Mouse (Mus musculus): ENCODE measurements around the gene Tcn2.
"Not testable (repeated sequence)": the region's sequence is repeated elsewhere in the genome, so short reads cannot be mapped to it uniquely, and the experiment has no call there.

Tcn2 gene

DNA sequence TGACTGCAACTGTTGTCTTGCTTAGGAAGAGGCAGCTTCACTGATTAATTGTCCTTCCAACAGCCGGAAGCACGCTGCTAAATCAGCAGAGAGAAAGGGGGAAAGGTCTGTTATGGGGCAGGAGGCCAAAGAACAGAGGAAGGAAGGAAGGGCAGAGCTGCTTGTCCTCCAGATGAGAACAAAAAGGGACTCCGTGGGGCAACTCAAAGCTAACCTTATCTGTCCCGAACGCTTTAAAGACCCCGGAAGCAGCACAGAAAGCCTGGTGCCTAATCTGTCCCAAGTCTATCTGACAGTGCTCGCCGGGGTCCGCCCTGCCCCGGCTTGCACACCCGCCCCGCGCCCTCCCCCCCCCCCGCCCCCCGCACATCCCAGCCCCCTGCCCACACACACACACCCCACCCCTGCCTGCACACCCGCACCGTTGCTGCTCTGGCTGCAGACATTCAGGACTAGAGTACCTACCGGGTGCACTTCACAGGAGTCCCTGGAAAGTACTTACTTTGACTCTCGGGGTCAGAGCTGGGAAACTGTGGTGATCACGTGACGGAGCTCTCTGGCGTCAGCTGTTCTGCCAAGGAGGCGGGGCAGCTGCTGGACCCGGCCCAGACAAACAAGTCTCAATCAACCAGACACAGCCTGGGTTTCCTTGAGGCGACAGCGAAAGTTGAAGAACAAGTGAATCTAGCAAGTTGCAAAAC is at the start of gene Tcn2:
Tcn2 (minus strand) TSS at position 649 of the 701 bp plus-strand sequence.
- DNase-seq (ENCODE audit: low spot score): peak; percentile 74

GRCm38 (mm10) chr11:3981536-3981935 is 49.6 kb upstream of the Tcn2 start:
- no peak for DNase-seq (ENCODE audit: low spot score)

DNA sequence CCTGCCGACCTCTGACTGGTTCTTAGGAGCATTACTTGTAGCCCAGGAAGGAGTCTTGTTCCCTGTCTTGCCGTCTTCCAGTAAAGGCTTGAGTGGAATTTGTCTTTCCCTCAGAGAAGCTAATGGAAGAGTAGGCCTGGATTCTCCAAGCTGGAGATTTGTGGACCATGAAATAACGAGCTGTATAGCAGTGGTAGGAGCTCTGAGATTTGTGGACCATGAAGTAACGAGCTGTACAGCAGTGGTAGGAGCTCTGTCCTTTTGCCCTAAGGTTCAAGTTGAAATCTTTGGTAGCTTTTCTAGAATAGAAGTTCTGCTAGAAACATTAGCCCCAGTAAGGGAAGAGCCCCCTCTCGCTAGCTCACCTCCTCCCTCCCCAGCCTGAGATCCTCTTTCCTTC is 46.5 kb upstream of the Tcn2 start:
- DNase-seq (ENCODE audit: low spot score): no peak

DNA sequence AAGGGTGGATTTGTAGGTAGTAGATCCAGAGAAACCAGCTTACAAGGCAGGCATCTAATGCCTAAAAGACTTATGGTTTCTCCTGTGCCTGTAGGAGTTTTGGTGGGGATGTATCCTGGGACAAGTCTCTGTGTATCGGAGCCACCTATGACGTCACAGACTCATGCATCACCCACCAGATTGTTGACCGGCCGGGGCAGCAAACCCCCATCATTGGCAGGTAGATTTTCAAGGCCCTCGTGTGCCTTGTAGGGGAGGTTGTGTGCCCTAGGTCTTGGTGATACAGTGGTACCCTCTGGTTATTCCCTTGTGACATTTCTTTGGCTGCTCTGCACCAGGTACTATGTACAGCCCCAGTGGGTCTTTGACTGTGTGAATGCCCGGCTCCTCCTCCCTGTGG is 44.7 kb upstream of the Tcn2 start, which contains the start of gene 4930556J24Rik:
4930556J24Rik (minus strand) TSS at position 101 of the 400 bp plus-strand sequence.
- no peak for DNase-seq (ENCODE audit: low spot score)

DNA sequence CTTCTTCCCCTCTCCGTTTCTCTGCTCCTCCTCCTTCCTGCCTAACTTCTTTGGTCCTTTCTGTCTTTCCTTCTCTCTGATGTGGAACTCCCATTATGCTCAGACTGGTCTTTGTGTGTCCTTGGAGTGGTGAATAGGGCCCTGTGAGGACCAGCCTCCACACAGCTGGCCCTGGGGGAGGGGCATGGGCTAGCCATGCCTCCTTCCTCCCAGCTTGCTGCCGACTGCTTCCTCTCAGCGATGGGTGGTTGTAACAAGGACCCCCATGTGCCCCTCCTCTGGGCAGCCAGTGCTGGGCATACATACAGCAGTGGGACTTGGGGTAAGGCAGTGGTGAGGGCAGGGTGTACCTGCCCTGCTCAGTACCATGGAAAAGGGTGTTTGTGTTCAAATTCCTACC is 42.4 kb upstream of the Tcn2 start:
- no peak for DNase-seq (ENCODE audit: low spot score)

GRCm38 (mm10) chr11:3973081-3973480 is 41.1 kb upstream of the Tcn2 start:
- no peak for DNase-seq (ENCODE audit: low spot score)

DNA sequence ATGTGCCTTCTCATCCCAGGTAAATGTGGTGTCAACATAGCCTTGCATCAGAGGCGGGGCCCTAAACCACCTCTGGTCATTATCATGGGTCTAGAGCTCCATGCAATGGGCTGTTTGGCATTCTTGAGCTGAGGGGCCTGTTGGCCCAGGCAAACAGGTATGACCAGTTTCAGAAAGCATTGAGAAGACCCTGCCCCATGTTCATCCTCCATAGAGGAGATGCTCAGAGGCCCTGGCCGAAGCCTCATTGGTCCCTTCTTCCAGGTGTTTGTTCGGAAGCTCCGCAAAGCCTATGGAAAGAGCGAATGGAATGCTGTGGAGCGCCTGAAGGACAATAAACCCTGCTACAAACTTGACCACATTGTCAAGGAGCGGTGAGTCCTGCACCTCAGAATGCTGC is 38.4 kb upstream of the Tcn2 start:
- DNase-seq (ENCODE audit: low spot score): no peak

DNA sequence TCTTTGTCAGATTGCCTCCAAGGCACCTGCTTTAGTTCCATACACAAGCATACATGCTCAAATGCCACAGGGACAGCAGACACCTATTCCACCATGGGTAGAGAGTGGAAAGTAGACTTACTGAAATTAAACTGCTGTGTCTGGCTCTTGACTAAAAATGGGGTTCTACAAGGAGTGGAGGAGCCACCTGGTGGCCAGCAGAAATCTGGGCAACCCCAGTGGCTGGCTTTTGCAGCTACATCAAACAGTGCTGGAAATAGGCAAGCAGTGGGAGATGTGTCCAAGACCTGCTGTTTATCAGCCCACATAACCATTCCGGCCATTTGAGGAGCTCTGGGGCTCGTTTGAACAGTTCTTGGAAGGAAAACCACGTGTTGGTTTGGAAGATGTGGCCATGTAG is 37.9 kb upstream of the Tcn2 start:
- DNase-seq (ENCODE audit: low spot score): no peak

GRCm38 (mm10) chr11:3964416-3965172 is 32.6 kb upstream of the Tcn2 start:
- no peak for DNase-seq (ENCODE audit: low spot score)

- DNase-seq (ENCODE audit: low spot score): peak; percentile 68
Measured at GRCm38 (mm10) chr11:3963610-3964415, 31.9 kb upstream of the Tcn2 start, which contains the start of gene Pes1. Gene Pes1 (plus strand): TSS chr11:3963975.

- DNase-seq (ENCODE audit: low spot score): no peak
Measured at GRCm38 (mm10) chr11:3963155-3963554, 31.2 kb upstream of the Tcn2 start.

- DNase-seq (ENCODE audit: low spot score): no peak
Measured at GRCm38 (mm10) chr11:3961761-3962160, 29.8 kb upstream of the Tcn2 start.

- DNase-seq (ENCODE audit: low spot score): no peak
Measured at GRCm38 (mm10) chr11:3960901-3961300, 28.9 kb upstream of the Tcn2 start.

- not testable (repeated sequence) for DNase-seq (ENCODE audit: low spot score)
Measured at GRCm38 (mm10) chr11:3955371-3955770, 23.4 kb upstream of the Tcn2 start.

DNA sequence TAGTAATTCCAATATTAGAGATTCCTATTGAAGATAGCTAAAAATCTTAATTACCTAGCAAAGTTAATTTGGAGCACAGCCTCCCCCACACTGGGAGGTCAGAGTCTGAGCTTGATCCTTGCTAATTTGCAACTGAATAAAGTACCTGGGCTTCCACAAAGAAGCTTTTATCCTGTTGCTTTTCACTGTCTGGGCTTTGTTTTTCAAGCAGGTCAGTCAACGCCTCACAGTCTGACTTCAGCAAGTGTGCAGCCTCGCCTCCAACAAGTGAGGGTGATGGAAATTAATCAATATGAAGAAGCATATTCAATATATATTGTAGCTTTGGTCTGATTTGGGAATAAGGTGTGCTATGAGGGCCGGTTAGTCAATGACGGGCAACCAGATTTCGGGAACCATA is 22.9 kb upstream of the Tcn2 start:
- DNase-seq (ENCODE audit: low spot score): not testable (repeated sequence)

- DNase-seq (ENCODE audit: low spot score): no peak
Measured at GRCm38 (mm10) chr11:3946386-3946785, 14.4 kb upstream of the Tcn2 start.

DNA sequence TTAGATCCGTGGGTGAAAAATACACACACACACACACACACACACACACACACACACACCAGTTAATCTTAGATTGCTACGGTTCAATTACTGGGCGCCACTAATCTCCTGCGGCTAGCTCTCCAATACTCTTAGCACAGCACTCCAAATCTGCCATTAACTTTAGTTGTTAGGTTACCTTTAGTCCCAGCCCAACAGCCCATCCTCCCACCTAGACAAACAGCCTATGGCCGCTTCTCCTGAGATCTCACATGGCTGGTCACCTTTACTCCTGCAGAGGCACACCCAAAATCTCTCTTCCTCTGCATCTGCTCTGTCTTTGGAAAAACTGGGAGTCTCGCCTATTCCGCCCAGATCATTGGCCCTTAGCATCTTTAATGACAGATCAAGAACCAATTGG is 9.4 kb upstream of the Tcn2 start:
- no peak for DNase-seq (ENCODE audit: low spot score)

GRCm38 (mm10) chr11:3937321-3937874 is 5.4 kb upstream of the Tcn2 start:
- DNase-seq (ENCODE audit: low spot score): no peak

DNA sequence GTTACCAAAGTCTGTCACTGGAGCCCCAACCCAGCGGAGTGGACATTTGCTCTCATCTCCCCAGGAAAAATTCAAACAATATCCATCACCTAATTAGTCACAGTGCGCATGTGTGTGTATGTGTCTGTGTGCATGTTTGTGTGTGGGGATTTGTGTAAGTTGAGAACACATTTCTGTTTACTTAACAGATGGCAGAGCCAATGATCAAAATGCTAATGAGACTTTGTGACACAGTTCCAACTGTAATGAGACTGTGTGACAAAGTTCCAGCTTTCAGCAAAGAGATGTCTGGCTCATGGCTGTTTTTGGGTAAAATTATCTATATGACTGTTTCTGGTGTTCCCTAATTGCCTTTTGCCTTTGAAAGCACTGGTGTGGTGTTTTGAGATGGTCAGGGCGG is 4.4 kb upstream of the Tcn2 start:
- no peak for DNase-seq (ENCODE audit: low spot score)

DNA sequence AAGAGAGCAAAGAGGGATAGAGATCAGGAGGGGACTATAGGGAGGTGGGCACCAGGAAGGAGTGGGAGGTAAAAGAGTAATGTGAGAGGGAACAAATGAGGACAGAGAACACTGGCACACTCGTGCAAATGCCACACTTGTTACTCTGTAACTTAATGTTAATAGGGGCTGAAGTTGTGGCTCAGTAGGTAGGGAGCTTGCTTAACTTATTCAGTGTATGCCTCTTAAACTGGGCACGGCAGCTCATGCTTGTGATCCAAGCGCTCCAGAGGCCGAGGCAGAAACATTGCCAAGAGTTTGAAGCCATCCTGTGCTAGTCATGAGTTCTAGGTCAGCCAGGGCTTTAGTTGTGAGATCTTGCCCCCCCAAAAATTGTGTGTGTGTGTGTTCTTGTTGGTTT is 3.2 kb upstream of the Tcn2 start:
- no peak for DNase-seq (ENCODE audit: low spot score)

DNA sequence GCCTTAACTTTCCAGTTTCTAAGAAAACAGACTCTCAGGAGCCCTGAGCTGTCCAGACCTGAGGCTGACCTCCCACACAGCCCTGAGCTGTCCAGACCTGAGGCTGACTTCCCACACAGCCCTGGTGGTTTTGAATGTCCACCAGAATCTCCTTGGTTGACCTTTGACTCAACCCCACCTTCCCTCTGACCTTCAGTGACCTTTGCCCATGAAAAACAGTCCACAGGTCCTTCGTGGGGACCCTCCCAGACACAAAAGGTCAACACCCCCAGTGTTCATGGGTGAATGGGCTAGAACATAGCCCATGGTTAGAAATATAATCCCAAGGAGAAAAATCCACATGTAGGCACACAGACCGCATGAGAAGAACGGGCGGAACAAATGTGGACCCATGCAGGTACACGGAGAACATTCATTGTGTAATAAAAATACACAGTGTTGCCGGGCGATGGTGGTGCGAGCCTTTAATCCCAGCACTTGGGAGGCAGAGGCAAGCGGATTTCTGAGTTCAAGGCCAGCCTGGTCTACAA is 1.9 kb upstream of the Tcn2 start:
- DNase-seq (ENCODE audit: low spot score): no peak

DNA sequence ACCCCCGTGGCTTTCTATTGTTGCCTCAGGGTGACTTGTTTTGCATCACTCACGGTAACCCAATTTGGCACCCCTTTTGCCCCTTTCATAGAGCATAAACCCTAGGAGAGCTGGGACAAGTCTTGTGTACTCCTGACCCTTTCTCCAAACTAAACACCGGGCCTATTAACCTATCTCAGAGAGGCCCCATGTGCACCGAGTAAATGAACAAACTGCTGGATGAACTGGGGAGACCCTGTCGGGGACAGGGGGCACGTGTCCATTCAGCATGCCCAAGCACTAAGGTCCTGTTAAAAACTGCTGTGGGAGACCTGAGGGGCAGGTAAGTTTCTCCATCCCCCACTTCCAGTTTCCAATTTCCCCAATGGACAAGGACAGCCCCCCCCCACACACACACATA is 1.0 kb downstream of the Tcn2 start:
- no peak for DNase-seq (ENCODE audit: low spot score)
